Mouse (Mus musculus): ENCODE results near the gene Ptprg. TPM values are rescaled to one million over a fixed set of nuclear protein-coding genes. Genes with fewer than 3 reads are reported as not detected.

The Ptprg gene
- polyA plus RNA-seq, 1 experiment from 2014 or later = 37.0 TPM

DNA sequence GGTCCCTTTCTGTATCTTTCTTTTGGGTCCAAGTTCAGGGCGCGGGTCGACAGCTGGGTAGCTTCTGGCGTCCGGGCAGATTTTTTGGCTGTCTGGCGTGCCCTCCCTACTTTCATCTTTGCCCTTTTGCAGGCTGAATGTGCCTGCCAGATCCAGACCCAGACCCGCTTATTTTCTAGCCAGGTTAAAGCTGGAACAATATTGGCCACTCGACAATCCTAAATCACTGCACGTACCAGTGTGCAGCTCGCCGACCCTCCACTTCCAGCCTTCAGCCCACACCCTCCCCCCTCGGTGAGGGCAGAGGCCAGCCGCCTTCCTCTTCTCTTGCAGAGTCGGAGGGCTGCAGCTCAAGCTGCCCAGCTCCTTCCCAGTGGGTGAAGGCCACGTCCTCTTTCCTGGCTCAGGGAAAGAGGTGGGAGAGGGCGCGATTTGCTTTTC lies 1.7 kb downstream of the Ptprg start:
- peak overlapping the region; percentile 88 for H3K4me3 ChIP-seq
- WGBS = 0% methylated on average over 17 of the region's 17 CpGs
- peak overlapping the region; percentile 96 for H3K27ac ChIP-seq
- H3K36me3 ChIP-seq (replicated peaks) = 0 out of 2 replicates have a peak, but pooled peaks cover 8% of the 10 kb centered on the region
- H3K9me3 ChIP-seq = no peaks in the 10 kb centered on the region
- H3K4me1 ChIP-seq = peaks cover 41% of the 10 kb centered on the region
- H3K27me3 ChIP-seq (ENCODE audit: poor library complexity, severe bottlenecking) = peaks cover 12% of the 10 kb centered on the region
- peak; percentile 58 for DNase-seq (ENCODE audit: extremely low spot score, low spot score)

DNA sequence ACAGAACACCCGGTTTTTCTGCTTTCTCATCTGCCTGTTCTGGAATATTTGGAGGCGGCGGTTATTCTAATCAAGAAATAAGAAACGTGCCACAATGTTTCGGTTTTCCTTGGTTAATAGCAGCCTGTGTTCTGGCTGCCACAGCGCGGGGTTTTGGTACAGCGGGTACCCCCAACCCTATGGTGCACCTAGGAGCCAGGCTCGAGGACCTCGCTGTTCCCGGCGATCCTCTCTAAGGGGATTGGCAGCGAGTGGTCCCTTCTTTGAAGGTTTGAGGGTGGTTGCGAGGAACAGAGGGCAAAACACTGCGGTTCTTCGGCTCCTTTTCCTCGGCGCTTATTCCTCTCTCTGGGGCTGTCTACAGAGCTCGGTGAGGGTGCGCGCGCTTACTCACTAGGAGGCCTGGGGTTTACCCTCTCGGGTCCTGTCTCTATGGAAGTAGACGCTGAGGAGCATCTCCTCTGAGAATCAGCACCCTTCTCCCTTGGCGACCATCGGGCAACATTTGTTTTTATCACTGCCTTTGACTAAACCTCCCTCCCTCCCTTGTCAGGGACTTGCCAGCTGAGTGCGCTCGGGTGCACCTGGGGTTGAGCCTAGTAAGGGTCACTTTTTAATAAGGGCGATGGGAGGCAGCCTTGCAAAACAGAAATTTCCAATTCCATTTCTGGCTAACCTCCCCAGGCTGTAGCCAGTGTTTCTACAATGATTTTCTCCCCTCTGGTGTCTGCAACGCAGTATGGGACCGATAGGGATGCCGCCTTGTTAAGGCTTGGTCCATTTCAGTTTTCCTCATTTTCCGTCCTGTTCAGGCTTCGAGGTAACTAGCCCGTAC lies 2.4 kb downstream of the Ptprg start:
- Histone ChIP-seq H3K4me1 (peaks cover 48% of the 10 kb centered on the region), H3K27ac (peak overlapping the region; percentile 96), H3K4me3 (peak overlapping the region; percentile 88), H3K9me3 (no peaks in the 10 kb centered on the region), H3K36me3 (replicated peaks) (0 out of 2 replicates have a peak, but pooled peaks cover 8% of the 10 kb centered on the region), H3K27me3 (ENCODE audit: poor library complexity, severe bottlenecking) (peaks cover 12% of the 10 kb centered on the region)
- peak; percentile 30 for DNase-seq (ENCODE audit: extremely low spot score, low spot score)
- under 1% methylated on average over 35 of the region's 35 CpGs for WGBS

DNA sequence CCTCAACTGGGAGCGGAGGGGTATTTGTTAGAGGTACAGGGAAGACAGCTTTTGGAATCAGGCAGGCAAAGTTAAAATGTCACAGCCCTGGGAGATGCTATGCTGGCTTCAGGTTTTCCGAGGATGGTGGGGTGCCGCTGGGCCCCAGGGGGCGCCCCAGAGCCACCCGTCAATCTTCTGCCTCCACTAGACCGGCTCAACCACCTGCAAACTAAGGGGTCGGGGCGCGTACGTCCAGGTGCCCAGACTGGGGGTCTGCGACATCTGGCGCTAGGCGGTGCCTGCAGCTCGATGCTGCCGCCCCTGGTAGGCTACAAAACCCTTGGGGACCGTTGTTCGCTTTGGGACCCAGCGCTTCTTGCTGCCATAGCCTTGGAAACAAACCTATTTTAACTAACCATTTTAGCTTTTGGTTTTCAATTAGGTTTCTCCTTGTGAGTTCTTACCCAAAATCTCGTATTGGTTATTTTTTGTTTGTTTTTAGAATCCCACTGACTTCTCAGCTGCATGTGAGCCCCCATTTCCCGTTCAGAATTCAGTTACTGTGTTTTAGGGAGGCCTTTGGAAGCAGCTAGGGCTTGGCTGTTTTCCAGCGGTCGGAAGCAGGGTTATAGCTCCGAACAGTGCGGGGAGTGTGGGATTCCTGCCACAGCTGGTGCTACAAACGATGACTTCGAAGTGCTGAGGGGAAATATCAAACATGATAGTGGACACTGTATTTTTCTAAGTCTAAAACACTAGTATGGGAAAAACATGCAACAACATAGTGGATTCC lies 3.2 kb downstream of the Ptprg start:
- Histone ChIP-seq H3K4me1 (peaks cover 51% of the 10 kb centered on the region), H3K27ac (peak overlapping the region; percentile 96; the same call in 1 of the 2 replicates), H3K4me3 (peak overlapping the region; percentile 88), H3K9me3 (no peaks in the 10 kb centered on the region), H3K36me3 (replicated peaks) (0 out of 2 replicates have a peak, but pooled peaks cover 8% of the 10 kb centered on the region), H3K27me3 (ENCODE audit: poor library complexity, severe bottlenecking) (peaks cover 4% of the 10 kb centered on the region)
- peak; percentile 67 for DNase-seq (ENCODE audit: extremely low spot score, low spot score)
- WGBS = 15% methylated on average over 26 of the region's 26 CpGs

DNA sequence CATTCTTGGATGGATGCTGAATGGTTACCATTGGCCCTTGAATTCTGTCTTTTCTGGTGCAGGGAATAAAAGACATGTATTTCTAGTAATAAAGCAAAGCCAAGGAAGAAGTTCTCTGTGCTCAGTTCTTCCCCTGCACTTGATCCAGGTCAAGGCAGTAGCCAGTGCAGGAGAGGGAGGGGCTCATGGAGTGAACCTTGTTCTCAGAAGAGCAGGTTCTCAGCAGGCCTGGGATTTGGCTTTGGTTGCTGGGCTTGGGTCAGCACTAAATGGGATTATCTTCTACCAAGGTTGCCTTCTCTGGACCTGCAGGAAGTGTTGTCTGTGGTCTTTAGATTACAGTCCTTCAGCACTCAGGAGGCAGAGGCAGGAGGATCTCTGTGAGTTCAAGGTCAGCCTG lies 5.2 kb downstream of the Ptprg start:
- no peak for DNase-seq (ENCODE audit: extremely low spot score, low spot score)
- no peak overlapping the region for H3K4me3 ChIP-seq
- H3K36me3 ChIP-seq (replicated peaks) = peaks cover 16% of the 10 kb centered on the region
- H3K9me3 ChIP-seq = no peaks in the 10 kb centered on the region
- H3K27ac ChIP-seq = no peak overlapping the region
- peaks cover 37% of the 10 kb centered on the region for H3K4me1 ChIP-seq
- H3K27me3 ChIP-seq (ENCODE audit: poor library complexity, severe bottlenecking) = no peaks in the 10 kb centered on the region; the same call in 1 of the 2 replicates

DNA sequence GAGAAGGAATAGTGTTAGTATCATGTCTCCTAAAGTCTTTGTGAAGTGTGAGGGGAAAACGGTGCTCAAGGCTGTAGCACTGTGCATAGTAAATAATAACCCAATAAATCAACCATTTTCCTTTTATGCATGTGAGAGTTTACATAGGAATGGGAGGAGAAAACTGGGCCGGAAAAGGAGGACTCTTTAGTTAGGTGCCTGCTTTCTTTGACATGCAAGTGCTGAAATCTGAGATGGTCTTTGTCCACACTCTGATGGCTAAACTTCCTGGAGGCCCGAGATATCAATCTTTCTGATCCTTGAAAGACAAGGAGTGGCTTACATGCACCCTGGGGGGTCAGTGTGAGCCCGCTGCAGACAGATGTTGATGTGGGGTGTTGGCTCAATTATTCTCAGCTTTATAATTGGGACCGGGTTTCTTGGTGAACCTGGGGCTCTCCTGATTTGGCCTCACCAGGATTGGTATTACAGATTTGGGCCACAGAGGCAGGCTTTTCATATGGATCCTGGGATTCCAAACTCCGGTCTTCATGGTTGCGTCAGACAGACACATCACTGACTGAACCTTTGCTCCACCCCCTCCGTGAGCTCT lies 7.4 kb downstream of the Ptprg start:
- Histone ChIP-seq H3K36me3 (replicated peaks) (peaks cover 34% of the 10 kb centered on the region), H3K4me1 (peaks cover 26% of the 10 kb centered on the region), H3K4me3 (no peak overlapping the region), H3K27me3 (ENCODE audit: poor library complexity, severe bottlenecking) (no peaks in the 10 kb centered on the region), H3K27ac (no peak overlapping the region), H3K9me3 (no peaks in the 10 kb centered on the region)
- DNase-seq (ENCODE audit: extremely low spot score, low spot score) = no peak
- WGBS = 79% methylated on average over 8 of the region's 8 CpGs

DNA sequence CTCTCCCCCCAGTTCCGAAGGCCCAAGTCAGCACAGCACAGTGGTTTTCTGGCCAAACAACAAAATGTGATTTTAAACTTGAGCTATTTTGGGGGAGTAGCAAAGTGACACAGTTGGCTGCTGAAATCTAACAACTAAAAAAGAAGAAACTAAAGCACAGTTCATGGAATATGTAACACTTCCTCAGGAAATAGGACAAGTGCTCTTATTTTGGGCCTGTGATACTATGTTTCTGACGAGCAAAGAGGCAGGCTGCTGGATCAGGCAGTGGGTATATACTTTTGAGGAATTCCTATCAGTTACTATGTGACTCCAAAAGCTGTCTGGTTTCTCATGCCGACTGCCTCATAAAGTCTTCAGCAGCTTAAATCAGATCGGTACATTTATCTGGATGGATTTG lies 8.1 kb downstream of the Ptprg start:
- Histone ChIP-seq H3K36me3 (replicated peaks) (peaks cover 34% of the 10 kb centered on the region), H3K4me3 (no peak overlapping the region), H3K4me1 (peaks cover 19% of the 10 kb centered on the region), H3K27ac (no peak overlapping the region), H3K27me3 (ENCODE audit: poor library complexity, severe bottlenecking) (no peaks in the 10 kb centered on the region), H3K9me3 (no peaks in the 10 kb centered on the region)
- no peak for DNase-seq (ENCODE audit: extremely low spot score, low spot score)
- 95% methylated on average over 4 of the region's 4 CpGs for WGBS

DNA sequence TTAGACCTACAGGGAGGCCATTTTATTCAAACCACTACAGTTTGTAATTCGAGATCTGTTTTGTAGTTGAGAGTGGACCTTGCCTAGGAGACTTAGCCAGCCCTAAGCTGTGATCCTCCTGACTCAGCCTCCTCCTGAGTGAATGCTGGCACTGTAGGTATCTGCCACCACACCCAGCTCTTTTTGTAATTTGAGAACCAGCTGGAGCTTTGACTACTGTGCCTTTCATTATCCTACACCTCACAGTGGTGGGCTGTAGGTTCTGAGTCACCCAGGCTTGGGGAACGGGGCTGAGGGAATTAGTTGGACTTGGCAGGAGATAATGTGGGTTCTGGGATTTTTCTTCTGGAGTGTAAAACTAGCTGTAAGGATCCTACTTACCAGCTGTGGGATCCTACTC lies 9.5 kb downstream of the Ptprg start:
- WGBS = 92% methylated on average over 2 of the region's 2 CpGs
- Histone ChIP-seq H3K4me3 (no peak overlapping the region), H3K4me1 (peaks cover 10% of the 10 kb centered on the region; the same call in 1 of the 2 replicates), H3K36me3 (replicated peaks) (peaks cover 40% of the 10 kb centered on the region), H3K9me3 (no peaks in the 10 kb centered on the region), H3K27ac (no peak overlapping the region), H3K27me3 (ENCODE audit: poor library complexity, severe bottlenecking) (no peaks in the 10 kb centered on the region)
- DNase-seq (ENCODE audit: extremely low spot score, low spot score) = no peak

DNA sequence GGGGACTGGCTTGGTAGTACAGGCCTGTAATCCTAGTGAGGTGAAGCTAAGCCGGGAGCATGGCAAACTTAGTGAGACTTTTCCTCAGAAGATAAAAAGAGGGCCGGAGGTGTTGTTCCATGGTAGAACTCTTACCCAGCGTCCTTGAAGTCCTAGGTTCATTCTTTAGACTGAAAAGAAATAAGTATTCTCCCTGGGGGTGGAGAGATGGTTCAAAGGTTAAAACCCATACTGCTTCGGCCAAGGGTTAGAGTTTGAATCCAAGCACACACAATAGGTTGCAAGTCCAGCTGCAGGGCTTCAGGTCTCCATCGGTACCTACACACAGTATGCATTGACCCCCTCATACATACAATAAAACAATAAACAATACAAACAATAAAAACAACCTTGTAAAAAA lies 10.3 kb downstream of the Ptprg start:
- 92% methylated on average over 5 of the region's 5 CpGs for WGBS
- H3K9me3 ChIP-seq = no peaks in the 10 kb centered on the region

DNA sequence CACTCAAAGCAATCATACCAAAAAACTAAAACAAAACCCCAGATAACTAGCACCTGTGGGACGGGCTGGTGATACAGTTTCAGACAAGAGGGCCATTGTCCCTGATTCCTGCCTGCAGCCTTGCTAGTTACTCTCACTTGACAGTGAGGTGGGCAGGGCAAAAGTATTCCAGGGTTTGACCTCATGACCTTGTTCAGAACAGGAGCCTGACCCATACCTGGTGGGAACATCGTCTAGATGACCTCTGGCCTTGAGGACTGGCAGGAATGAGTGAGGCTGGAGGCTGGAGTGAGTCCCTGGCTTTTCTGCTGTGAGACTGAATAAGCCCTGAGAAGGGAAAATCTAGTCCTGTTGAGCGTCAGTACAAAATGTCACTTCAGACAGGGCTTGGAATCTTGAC lies 11.1 kb downstream of the Ptprg start:
- H3K27ac ChIP-seq = no peak overlapping the region
- no peak overlapping the region for H3K4me3 ChIP-seq
- no peaks in the 10 kb centered on the region for H3K9me3 ChIP-seq
- H3K4me1 ChIP-seq = peaks cover 10% of the 10 kb centered on the region; the same call in 1 of the 2 replicates
- peaks cover 32% of the 10 kb centered on the region for H3K36me3 ChIP-seq (replicated peaks)
- 78% methylated on average over 3 of the region's 3 CpGs for WGBS
- H3K27me3 ChIP-seq (ENCODE audit: poor library complexity, severe bottlenecking) = no peaks in the 10 kb centered on the region
- DNase-seq (ENCODE audit: extremely low spot score, low spot score) = no peak

More for the DNA sequence above, 10.3 kb downstream of the Ptprg start:
- Histone ChIP-seq H3K27me3 (ENCODE audit: poor library complexity, severe bottlenecking) (no peaks in the 10 kb centered on the region), H3K36me3 (replicated peaks) (peaks cover 33% of the 10 kb centered on the region), H3K4me1 (peaks cover 10% of the 10 kb centered on the region; the same call in 1 of the 2 replicates), H3K4me3 (no peak overlapping the region), H3K27ac (no peak overlapping the region)
- no peak for DNase-seq (ENCODE audit: extremely low spot score, low spot score)

DNA sequence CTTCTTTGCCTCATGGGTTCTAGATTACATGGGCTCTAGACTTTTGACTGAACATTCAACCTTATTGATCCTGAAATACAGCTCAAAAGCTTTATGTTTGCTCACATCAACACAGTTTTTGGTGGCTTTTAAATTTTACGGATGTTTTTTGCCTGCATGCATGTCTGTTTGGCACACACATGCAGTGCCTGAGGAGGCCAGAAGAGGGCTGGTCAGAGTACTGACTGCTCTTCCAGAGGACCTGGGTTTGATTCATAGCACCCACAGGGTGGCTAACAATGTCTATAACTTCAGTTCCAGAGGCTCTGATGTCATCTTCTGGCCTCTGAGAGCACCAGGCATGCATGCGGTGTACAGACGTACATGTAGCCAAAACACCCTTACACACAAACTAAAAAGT lies 12.0 kb downstream of the Ptprg start:
- peaks cover 32% of the 10 kb centered on the region for H3K36me3 ChIP-seq (replicated peaks)
- no peak for DNase-seq (ENCODE audit: extremely low spot score, low spot score)
- 93% methylated on average over 3 of the region's 3 CpGs for WGBS
- H3K4me3 ChIP-seq = no peak overlapping the region
- H3K9me3 ChIP-seq = no peaks in the 10 kb centered on the region
- H3K27ac ChIP-seq = no peak overlapping the region
- H3K27me3 ChIP-seq (ENCODE audit: poor library complexity, severe bottlenecking) = no peaks in the 10 kb centered on the region
- H3K4me1 ChIP-seq = peaks cover 8% of the 10 kb centered on the region; the same call in 1 of the 2 replicates

DNA sequence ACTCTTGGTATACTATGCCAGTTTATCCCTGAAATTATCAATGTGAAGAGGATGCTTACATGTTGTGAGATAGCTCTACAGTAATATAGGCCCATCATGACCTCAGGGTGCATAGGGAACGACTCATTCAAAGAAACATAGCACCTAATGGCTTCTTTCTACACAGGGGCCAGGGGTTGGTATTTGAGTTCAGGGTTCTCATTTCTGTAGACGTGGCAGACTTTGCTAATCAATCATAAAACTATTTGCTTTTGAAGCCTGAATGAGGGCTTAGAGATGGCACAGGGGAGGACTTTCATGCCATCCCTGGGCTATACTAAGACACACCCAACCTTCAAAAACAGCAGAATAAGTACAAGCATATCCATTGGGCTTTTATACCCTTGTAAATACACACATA lies 16.4 kb downstream of the Ptprg start:
- peaks cover 26% of the 10 kb centered on the region for H3K4me1 ChIP-seq
- 86% methylated on average over 2 of the region's 2 CpGs for WGBS
- no peak for DNase-seq (ENCODE audit: extremely low spot score, low spot score)
- H3K9me3 ChIP-seq = no peaks in the 10 kb centered on the region
- no peak overlapping the region for H3K4me3 ChIP-seq
- no peak overlapping the region for H3K27ac ChIP-seq
- peaks cover 12% of the 10 kb centered on the region for H3K36me3 ChIP-seq (replicated peaks)
- no peaks in the 10 kb centered on the region for H3K27me3 ChIP-seq (ENCODE audit: poor library complexity, severe bottlenecking)

DNA sequence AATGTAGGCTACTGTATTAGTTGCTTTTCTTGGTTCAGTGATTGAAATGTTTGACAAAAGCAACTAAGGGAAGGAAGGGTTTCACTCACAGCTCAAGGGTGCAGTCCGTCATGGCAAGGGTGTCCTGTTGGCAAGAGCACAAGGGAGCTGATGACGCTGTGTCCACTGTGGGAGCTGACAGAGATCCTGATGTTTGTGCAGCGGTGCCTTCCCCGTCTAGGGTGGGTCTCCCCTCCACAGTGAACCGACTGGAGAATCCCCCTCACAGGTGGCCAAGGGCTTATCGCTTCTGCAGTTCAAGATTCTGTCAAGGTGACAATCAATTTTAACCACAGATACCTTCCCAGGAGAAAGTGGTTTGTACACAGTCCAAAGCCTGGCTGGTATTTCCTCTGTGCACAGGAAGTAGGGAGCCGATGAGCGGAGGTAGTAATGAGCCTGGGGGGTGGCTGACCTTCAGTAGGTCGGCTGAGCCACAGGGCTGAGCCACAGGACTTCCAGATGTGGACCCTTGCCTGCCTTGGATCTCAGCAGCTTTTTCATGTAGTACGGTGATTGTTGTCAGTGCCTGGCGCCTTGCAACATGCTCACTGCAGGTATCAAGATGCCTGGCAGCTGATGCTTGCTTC lies 18.5 kb downstream of the Ptprg start:
- H3K4me3 ChIP-seq = no peak overlapping the region
- no peaks in the 10 kb centered on the region for H3K27me3 ChIP-seq (ENCODE audit: poor library complexity, severe bottlenecking)
- H3K4me1 ChIP-seq = peaks cover 41% of the 10 kb centered on the region
- no peak overlapping the region for H3K27ac ChIP-seq
- DNase-seq (ENCODE audit: extremely low spot score, low spot score) = no peak
- WGBS = 79% methylated on average over 11 of the region's 11 CpGs
- peaks cover 3% of the 10 kb centered on the region; the same call in 1 of the 2 replicates for H3K36me3 ChIP-seq (replicated peaks)
- no peaks in the 10 kb centered on the region for H3K9me3 ChIP-seq

Data from forebrain, embryonic 10.5 days (tissue).